Mouse (Mus musculus): ENCODE data around the gene S100g.

DNA sequence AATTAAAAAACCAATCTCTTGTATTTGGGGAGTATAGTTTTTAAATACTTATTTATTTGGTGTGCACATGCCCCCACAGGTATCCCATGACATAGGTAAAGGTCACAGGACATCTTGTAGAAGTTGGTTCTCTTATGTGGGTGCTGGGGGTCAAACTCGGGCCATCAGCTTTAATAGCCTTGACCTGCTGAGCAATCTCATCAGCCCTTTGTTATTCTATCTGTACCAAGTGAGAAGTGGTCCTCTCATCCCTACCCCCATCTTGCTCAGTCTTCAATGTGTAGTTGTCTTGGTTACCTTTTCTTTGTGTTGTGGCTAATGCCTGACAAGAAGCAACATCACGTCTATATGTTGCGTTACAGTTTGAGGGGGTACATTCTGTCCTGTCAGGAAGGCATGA, 6.5 kb downstream of the S100g start:
- TF ChIP-seq CTCF (IDR thresholded peaks at IDR 0.05; ENCODE audit: borderline replicate concordance, insufficient read depth, low read length): no peak
- TF ChIP-seq POLR2A (IDR thresholded peaks at IDR 0.05; ENCODE audit: low read depth, low read length): no peak

Measured in embryonic fibroblast, embryonic 13.5 days (primary cell).